Mouse (Mus musculus): ENCODE data around the gene Fndc3b.

DNA sequence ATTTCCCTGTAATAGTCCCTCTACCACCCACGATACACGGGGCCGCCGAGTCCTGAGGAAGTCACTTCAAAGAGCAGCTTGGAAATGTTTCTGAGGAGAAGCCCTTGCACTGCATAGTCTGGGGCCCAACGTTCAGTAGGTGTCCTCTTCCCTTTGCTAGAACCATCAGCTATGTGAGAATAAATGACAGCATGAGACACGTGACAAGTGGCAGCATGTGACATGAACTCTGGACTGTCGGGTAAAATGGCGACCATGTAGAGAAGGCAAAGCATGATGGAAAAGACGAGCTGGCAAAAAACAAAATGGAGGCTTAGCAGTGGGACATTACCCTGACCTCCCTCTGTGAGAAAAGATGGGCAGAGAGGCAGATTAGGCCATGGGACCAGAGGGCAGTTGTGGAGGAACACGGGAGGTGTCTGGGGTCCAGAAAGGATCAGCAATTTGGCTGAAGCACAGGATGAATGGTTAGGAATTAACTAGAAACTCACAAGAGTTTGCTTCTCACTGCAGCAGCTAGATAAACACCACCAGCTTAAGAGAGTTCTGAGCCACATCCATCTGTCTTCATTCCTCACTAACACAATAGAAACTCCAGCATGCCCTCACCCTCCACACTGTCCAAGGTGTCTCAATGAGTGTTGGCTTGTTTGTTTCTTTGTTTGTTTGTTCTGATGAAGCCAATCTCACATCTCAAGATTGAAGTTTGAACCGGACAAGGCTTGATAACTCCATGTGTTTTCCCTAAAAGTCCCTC is 118.2 kb downstream of the Fndc3b start:
- TF ChIP-seq CTCF (IDR thresholded peaks at IDR 0.05; ENCODE audit: low read depth) (no peak), EP300 (IDR thresholded peaks at IDR 0.05; ENCODE audit: low read depth) (no peak)

Measured in liver, embryonic 14.5 days (tissue).